Mouse (Mus musculus) stomach, adult 2 months (tissue): Measurements from ENCODE around the gene Gm21209. TPM values are rescaled to one million over a fixed set of nuclear protein-coding genes. Genes with fewer than 3 reads are reported as not detected.

Experiments
- polyA plus RNA-seq: library from polyadenylated mRNA; depleted of rRNA; stranded (reverse); fragments of >200 nt; gene quantifications from 2 replicates; pipeline ENCODE4 v1.2.3, GENCODE M21; 2012; rRNA removed

Gm21209 gene
- not detected in 2 replicates for polyA plus RNA-seq

DNA sequence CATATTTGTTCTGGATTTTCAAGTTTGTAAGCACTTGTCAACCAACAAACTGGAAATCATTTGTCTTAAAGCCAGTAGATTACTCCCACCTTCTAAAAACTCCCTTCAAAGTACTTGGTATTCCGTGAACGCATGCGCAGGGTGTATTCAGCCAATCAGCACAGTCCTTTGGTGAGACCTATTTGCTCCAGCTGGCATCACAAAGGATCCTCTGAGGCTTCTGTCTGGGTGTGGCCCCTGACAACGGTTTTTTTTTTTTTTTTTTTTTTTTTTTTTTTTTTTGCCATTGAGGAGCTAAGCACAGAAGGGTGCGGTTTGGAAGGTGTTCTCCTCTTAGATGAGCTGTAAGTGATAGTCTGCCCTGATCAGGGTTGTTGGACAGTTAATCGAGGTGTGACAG, at the start of gene Gm21209:
Gene Gm21209 (plus strand): TSS at position 301 of the 400 bp plus-strand sequence.

